Mouse (Mus musculus): Measurements from ENCODE around the gene Gm10192.

DNA sequence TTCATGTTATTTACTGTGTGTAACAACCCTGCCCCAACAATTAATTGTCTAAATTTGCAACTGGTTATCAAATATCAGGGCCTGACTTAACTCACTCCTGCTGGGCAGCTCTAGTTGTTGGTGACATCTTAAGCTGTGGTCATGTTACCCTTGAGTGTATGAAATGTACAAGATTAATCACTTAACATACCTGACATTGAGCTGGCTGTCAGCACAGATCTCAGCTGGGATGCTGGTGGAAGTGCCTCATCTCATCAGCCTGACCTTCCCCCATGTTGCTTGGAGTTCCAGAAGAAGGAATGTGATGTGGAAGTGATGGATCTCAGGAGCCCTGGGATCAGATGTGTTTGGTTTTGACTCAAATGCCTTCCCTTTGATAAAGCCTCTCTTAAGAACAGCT, 29.5 kb upstream of the Gm10192 start:
- TF ChIP-seq TAL1 (IDR thresholded peaks at IDR 0.05; ENCODE audit: low read length) (no peak), GATA1 (IDR thresholded peaks at IDR 0.05; ENCODE audit: low read length) (no peak)
